Mouse (Mus musculus): ENCODE measurements around the gene Nemp1.

DNA sequence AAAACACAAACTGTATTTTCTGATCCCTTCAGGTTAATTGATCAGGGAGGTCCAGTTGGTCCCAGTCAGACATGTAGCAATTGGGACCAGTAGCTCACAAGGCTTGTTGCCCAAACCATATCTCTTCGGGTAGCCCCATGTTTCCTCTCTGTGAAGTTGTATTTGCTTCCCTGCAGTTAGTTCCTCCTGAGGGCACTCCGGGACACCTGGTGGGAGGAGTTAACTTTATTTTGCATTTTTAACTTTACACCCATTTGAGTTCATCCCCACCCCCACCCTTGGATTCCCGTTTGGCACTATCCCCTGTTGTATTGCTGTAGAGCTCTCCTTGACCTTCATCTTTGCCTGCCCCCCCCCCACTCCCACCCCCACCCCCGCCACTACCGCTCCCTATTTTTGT is 79.2 kb downstream of the Nemp1 start:
- TF ChIP-seq CTCF (IDR thresholded peaks at IDR 0.05; ENCODE audit: insufficient read depth, low read length) (no peak), POLR2A (IDR thresholded peaks at IDR 0.05; ENCODE audit: borderline replicate concordance, extremely low read depth, low read depth, low read length) (no peak)

Measured in lung, adult 2 months (tissue).